Mouse (Mus musculus): ENCODE measurements at regions not wholly inside any gene's neighbourhood (a gene's known extent, or its start where the extent isn't known, plus 50 kb on each side); places are given as distances from the start of the nearest gene placed in this dataset.

GRCm38 (mm10) chr6:50918248-50918647 lies 264.0 kb upstream of the Npvf start:
- dilution Hi-C loops (cut with MboI; ENCODE audit: extremely low pct_ligation_motif_present, extremely low pct_unique_long_range_greater_than_20kb, low sequenced_read_pairs) (no loop called here), in situ Hi-C loops (cut with MboI; ENCODE audit: low pct_ligation_motif_present, low pct_unique_long_range_greater_than_20kb, low sequenced_read_pairs) (no loop called here)
- H3K4me3 ChIP-seq (replicated peaks in 1 of 3; ENCODE audit: low read depth in 2 of 3, low read length in 2 of 3, poor library complexity in 1 of 3) = no peak overlapping the region
- DNase-seq (ENCODE audit: extremely low read depth) = no peak
- H3K4me2 ChIP-seq (ENCODE audit: insufficient read depth, low read depth, poor library complexity, severe bottlenecking) = no peak overlapping the region
- TF ChIP-seq TCF12 (IDR thresholded peaks at IDR 0.05; ENCODE audit: low read depth, low read length) (no peak), UBTF (IDR thresholded peaks at IDR 0.05; ENCODE audit: low read depth, low read length) (no peak), BHLHE40 (IDR thresholded peaks at IDR 0.05; ENCODE audit: low read depth, low read length) (no peak), MYC (IDR thresholded peaks at IDR 0.05; ENCODE audit: low read depth, low read length) (no peak), CHD1 (IDR thresholded peaks at IDR 0.05; ENCODE audit: low read depth, low read length) (no peak), ZC3H11A (IDR thresholded peaks at IDR 0.05; ENCODE audit: low read depth, low read length) (no peak)
- peaks cover 2% of the 10 kb centered on the region for H3K27me3 ChIP-seq (replicated peaks)
- H3K79me2 ChIP-seq (replicated peaks; ENCODE audit: control insufficient read depth, extremely low read depth, insufficient read depth, poor library complexity, severe bottlenecking) = no peaks in the 10 kb centered on the region
- H3K36me3 ChIP-seq (replicated peaks in 1 of 2; ENCODE audit: control insufficient read depth in 1 of 2, insufficient read depth in 1 of 2, low read length in 1 of 2) = no peaks in the 10 kb centered on the region
- no peak overlapping the region for H3K27ac ChIP-seq (ENCODE audit: insufficient read depth, low read depth)
- H3K9me3 ChIP-seq (replicated peaks; ENCODE audit: low read length) = peaks cover 7% of the 10 kb centered on the region
- no peak overlapping the region for H3K9ac ChIP-seq (ENCODE audit: insufficient read depth, low read depth)
- H3K4me1 ChIP-seq (ENCODE audit: control insufficient read depth in 1 of 2, insufficient read depth in 2 of 2) = no peaks in the 10 kb centered on the region

GRCm38 (mm10) chr6:50922235-50922634 lies 268.0 kb upstream of the Npvf start:
- Histone ChIP-seq H3K4me3 (replicated peaks in 1 of 3; ENCODE audit: low read depth in 2 of 3, low read length in 2 of 3, poor library complexity in 1 of 3) (no peak overlapping the region), H3K4me1 (ENCODE audit: control insufficient read depth in 1 of 2, insufficient read depth in 2 of 2) (peaks cover 0 to 3% of the 10 kb centered on the region in 2 experiments; a peak in 1 of 4 replicates), H3K27ac (ENCODE audit: insufficient read depth, low read depth) (no peak overlapping the region), H3K9ac (ENCODE audit: insufficient read depth, low read depth) (no peak overlapping the region), H3K79me2 (replicated peaks; ENCODE audit: control insufficient read depth, extremely low read depth, insufficient read depth, poor library complexity, severe bottlenecking) (no peaks in the 10 kb centered on the region), H3K36me3 (replicated peaks in 1 of 2; ENCODE audit: control insufficient read depth in 1 of 2, insufficient read depth in 1 of 2, low read length in 1 of 2) (no peaks in the 10 kb centered on the region), H3K4me2 (ENCODE audit: insufficient read depth, low read depth, poor library complexity, severe bottlenecking) (no peak overlapping the region), H3K9me3 (replicated peaks; ENCODE audit: low read length) (peaks cover 4% of the 10 kb centered on the region), H3K27me3 (replicated peaks) (peaks cover 2% of the 10 kb centered on the region)
- TF ChIP-seq SMC3 (IDR thresholded peaks at IDR 0.05; ENCODE audit: low read depth, low read length) (no peak), NRF1 (IDR thresholded peaks at IDR 0.05; ENCODE audit: low read depth, low read length) (no peak), NELFE (IDR thresholded peaks at IDR 0.05; ENCODE audit: low read depth, low read length) (no peak), CHD2 (IDR thresholded peaks at IDR 0.05; ENCODE audit: low read length) (no peak), SIN3A (IDR thresholded peaks at IDR 0.05; ENCODE audit: low read length) (no peak), MAFK (IDR thresholded peaks at IDR 0.05; ENCODE audit: insufficient replicate concordance, low read length) (no peak), USF2 (conservative IDR thresholded peaks at IDR 0.05; ENCODE audit: low read depth, low read length) (no peak), ZNF384 (IDR thresholded peaks at IDR 0.05; ENCODE audit: low read depth, low read length) (no peak), ZMIZ1 (IDR thresholded peaks at IDR 0.05; ENCODE audit: low read depth, low read length) (no peak), POLR2AphosphoS2 (IDR thresholded peaks at IDR 0.05; ENCODE audit: low read depth, low read length) (no peak), EP300 (IDR thresholded peaks at IDR 0.05; ENCODE audit: low read length) (no peak), USF1 (IDR thresholded peaks at IDR 0.05; ENCODE audit: low read depth, low read length) (no peak), KAT2A (IDR thresholded peaks at IDR 0.05; ENCODE audit: insufficient replicate concordance, low read length) (no peak), RAD21 (IDR thresholded peaks at IDR 0.05; ENCODE audit: low read depth, low read length) (no peak)
- dilution Hi-C loops (cut with MboI; ENCODE audit: extremely low pct_ligation_motif_present, extremely low pct_unique_long_range_greater_than_20kb, low sequenced_read_pairs) (no loop called here), in situ Hi-C loops (cut with MboI; ENCODE audit: low pct_ligation_motif_present, low pct_unique_long_range_greater_than_20kb, low sequenced_read_pairs) (no loop called here)
- no peak for DNase-seq (ENCODE audit: extremely low read depth)
